Mouse (Mus musculus): ENCODE results near the gene Tssk6. TPM values are rescaled to one million over a fixed set of nuclear protein-coding genes. Genes with fewer than 3 reads are reported as not detected.
"Not testable (repeated sequence)": the region's sequence is repeated elsewhere in the genome, so short reads cannot be mapped to it uniquely, and the experiment has no call there.

The Tssk6 gene
- polyA plus RNA-seq, 1 experiment from 2014 or later, result 5.1 TPM

DNA sequence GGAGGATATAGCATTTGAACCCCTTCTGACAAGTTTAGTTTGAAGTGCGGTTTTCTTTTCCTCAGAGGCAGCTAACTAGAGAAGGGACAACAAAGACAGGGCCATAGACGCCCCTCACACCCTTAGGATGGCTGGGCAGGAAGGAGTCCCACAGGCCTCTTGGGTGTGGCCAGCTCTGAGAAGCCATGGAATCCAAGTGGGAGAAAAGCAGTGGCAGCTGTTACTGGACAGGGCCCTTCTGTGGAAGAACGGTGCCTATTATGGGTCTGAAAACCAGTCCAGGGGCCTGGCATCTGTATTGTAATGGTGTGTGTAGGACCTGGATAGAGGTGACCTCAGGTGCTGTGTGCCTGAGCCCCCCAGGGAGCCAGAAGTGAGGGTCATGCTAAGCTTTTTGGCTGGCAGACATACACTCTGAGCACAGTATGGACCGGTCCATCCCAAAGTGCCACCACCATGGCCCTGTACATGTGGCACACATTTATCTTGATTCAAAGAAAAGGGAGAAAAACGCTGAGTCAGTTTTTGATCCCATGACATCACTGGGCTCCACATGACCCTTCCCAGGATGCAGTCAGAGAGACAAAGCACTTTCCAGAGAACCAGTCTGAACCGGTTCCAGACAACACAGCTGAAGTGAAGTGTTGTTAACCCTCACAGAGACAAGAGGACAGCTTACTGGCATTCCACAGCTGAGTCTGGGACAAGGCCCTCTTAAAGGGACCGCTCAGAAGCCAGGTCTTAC lies 34.2 kb downstream of the Tssk6 start:
- WGBS, result 74% methylated on average over 7 of the region's 7 CpGs
- no peaks in the 10 kb centered on the region for H3K9me3 ChIP-seq (ENCODE audit: control insufficient read depth, low read length)
- peak overlapping the region; percentile 26; the same call in 1 of the 2 replicates for H3K27ac ChIP-seq (replicated peaks; ENCODE audit: low read depth, low read length)
- H3K4me2 ChIP-seq (ENCODE audit: low read length), result no peak overlapping the region
- peak; percentile 54 for DNase-seq
- peaks cover 2% of the 10 kb centered on the region; the same call in 1 of the 2 replicates for H3K36me3 ChIP-seq (ENCODE audit: control insufficient read depth, insufficient read depth, low read length)
- no peaks in the 10 kb centered on the region for H3K27me3 ChIP-seq (ENCODE audit: control insufficient read depth, insufficient read depth, low read length)
- H3K4me1 ChIP-seq (ENCODE audit: control insufficient read depth, insufficient read depth, low read length), result 0 out of 2 replicates have a peak, but pooled peaks cover 2% of the 10 kb centered on the region
- no peak overlapping the region for H3K9ac ChIP-seq (replicated peaks; ENCODE audit: low read length)
- no peak; the same call in 1 of the 2 replicates for ATAC-seq (ENCODE audit: low FRiP score, low TSS enrichment)
- no peak overlapping the region for H3K4me3 ChIP-seq (replicated peaks; ENCODE audit: low read depth, low read length)

GRCm38 (mm10) chr8:69937466-69937865 lies 35.5 kb downstream of the Tssk6 start:
- ATAC-seq (ENCODE audit: low FRiP score, low TSS enrichment) (no peak), DNase-seq (no peak)
- 93% methylated on average over 3 of the region's 3 CpGs for WGBS

DNA sequence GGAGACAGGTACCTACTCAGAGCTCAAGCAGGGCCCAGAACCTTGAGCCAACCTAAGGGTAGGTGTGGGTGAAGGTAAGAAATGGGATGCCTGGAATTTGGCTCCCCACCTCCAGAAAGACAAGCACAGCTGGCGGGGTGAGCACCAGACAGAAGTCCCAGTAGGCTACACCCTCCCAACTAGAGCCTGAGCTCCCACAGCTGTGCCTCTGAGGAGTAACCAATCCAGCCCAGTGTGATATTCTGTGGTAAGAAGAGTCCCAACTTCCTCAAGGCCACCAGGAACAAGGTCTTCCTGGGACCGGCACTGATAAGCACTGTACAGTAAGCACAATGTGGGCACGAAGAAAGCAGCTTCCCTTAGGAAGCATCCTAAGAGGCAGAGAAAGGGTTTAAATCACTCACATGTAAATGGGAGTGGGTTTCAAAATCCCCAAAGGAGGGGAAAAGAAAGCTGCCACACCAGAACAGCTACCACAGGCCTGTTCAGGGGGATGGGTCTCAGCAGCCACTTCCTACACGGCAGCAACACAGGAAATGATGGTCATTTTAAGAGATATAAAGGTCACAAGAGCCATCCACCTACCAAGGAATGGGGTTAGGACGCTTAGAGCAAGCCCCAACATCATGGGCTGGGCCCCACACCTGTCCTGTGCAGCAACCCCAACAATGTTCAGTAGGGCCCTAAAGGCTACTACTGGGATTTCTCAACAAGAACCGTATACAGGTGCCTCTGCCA lies 36.4 kb downstream of the Tssk6 start:
- H3K4me3 ChIP-seq (replicated peaks; ENCODE audit: low read depth, low read length), result no peak overlapping the region
- 0 out of 2 replicates have a peak, but pooled peaks cover 2% of the 10 kb centered on the region for H3K4me1 ChIP-seq (ENCODE audit: control insufficient read depth, insufficient read depth, low read length)
- no peak overlapping the region for H3K4me2 ChIP-seq (ENCODE audit: low read length)
- ATAC-seq (ENCODE audit: low FRiP score, low TSS enrichment) (no peak), DNase-seq (no peak)
- H3K27ac ChIP-seq (replicated peaks; ENCODE audit: low read depth, low read length), result no peak overlapping the region
- WGBS, result 96% methylated on average over 6 of the region's 6 CpGs
- no peak overlapping the region for H3K9ac ChIP-seq (replicated peaks; ENCODE audit: low read length)
- H3K36me3 ChIP-seq (ENCODE audit: control insufficient read depth, insufficient read depth, low read length), result peaks cover 2% of the 10 kb centered on the region; the same call in 1 of the 2 replicates
- H3K27me3 ChIP-seq (ENCODE audit: control insufficient read depth, insufficient read depth, low read length), result no peaks in the 10 kb centered on the region
- no peaks in the 10 kb centered on the region for H3K9me3 ChIP-seq (ENCODE audit: control insufficient read depth, low read length)

More at GRCm38 (mm10) chr8:69937466-69937865, 35.5 kb downstream of the Tssk6 start:
- H3K4me2 ChIP-seq (ENCODE audit: low read length), result no peak overlapping the region
- H3K27ac ChIP-seq (replicated peaks; ENCODE audit: low read depth, low read length), result no peak overlapping the region
- no peaks in the 10 kb centered on the region for H3K27me3 ChIP-seq (ENCODE audit: control insufficient read depth, insufficient read depth, low read length)
- no peak overlapping the region for H3K4me3 ChIP-seq (replicated peaks; ENCODE audit: low read depth, low read length)
- peaks cover 2% of the 10 kb centered on the region; the same call in 1 of the 2 replicates for H3K36me3 ChIP-seq (ENCODE audit: control insufficient read depth, insufficient read depth, low read length)
- no peaks in the 10 kb centered on the region for H3K9me3 ChIP-seq (ENCODE audit: control insufficient read depth, low read length)
- 0 out of 2 replicates have a peak, but pooled peaks cover 2% of the 10 kb centered on the region for H3K4me1 ChIP-seq (ENCODE audit: control insufficient read depth, insufficient read depth, low read length)
- no peak overlapping the region for H3K9ac ChIP-seq (replicated peaks; ENCODE audit: low read length)

- DNase-seq, result no peak
- no peak overlapping the region for H3K9ac ChIP-seq (replicated peaks; ENCODE audit: low read length)
- no peak overlapping the region for H3K4me3 ChIP-seq (replicated peaks; ENCODE audit: low read depth, low read length)
- 53% methylated on average over 3 of the region's 3 CpGs for WGBS
- H3K9me3 ChIP-seq (ENCODE audit: control insufficient read depth, low read length), result no peaks in the 10 kb centered on the region
- 0 out of 2 replicates have a peak, but pooled peaks cover 2% of the 10 kb centered on the region for H3K4me1 ChIP-seq (ENCODE audit: control insufficient read depth, insufficient read depth, low read length)
- H3K36me3 ChIP-seq (ENCODE audit: control insufficient read depth, insufficient read depth, low read length), result peaks cover 2% of the 10 kb centered on the region; the same call in 1 of the 2 replicates
- H3K27me3 ChIP-seq (ENCODE audit: control insufficient read depth, insufficient read depth, low read length), result no peaks in the 10 kb centered on the region
- no peak overlapping the region for H3K27ac ChIP-seq (replicated peaks; ENCODE audit: low read depth, low read length)
- H3K4me2 ChIP-seq (ENCODE audit: low read length), result no peak overlapping the region
- no peak for ATAC-seq (ENCODE audit: low FRiP score, low TSS enrichment)
Measured at GRCm38 (mm10) chr8:69939633-69940032, 37.6 kb downstream of the Tssk6 start.

- Histone ChIP-seq H3K4me2 (ENCODE audit: low read length) (no peak overlapping the region), H3K9ac (replicated peaks; ENCODE audit: low read length) (no peak overlapping the region), H3K27ac (replicated peaks; ENCODE audit: low read depth, low read length) (no peak overlapping the region), H3K27me3 (ENCODE audit: control insufficient read depth, insufficient read depth, low read length) (no peaks in the 10 kb centered on the region), H3K36me3 (ENCODE audit: control insufficient read depth, insufficient read depth, low read length) (0 out of 2 replicates have a peak, but pooled peaks cover 2% of the 10 kb centered on the region), H3K4me3 (replicated peaks; ENCODE audit: low read depth, low read length) (no peak overlapping the region), H3K9me3 (ENCODE audit: control insufficient read depth, low read length) (no peaks in the 10 kb centered on the region), H3K4me1 (ENCODE audit: control insufficient read depth, insufficient read depth, low read length) (0 out of 2 replicates have a peak, but pooled peaks cover 2% of the 10 kb centered on the region)
- ATAC-seq (ENCODE audit: low FRiP score, low TSS enrichment), result no peak
- no peak for DNase-seq
- 98% methylated on average over 2 of the region's 2 CpGs for WGBS
Measured at GRCm38 (mm10) chr8:69940386-69940785, 38.4 kb downstream of the Tssk6 start.

DNA sequence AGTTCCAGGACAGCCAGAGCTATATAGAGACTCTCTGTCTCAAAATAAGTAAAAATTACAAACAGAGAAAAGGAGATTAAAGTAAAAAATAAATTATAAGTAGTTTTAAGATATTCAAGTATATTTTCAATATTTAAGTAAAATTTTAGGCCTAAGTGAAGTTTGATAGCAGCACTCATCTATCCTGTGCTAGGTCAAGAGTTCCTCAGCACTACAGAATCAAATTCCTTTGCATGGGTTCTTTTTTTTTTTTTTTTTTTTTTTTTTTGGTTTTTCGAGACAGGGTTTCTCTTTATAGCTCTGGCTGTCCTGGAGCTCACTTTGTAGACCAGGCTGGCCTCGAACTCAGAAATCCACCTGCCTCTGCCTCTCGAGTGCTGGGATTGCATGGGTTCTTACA lies 40.5 kb downstream of the Tssk6 start:
- not testable (repeated sequence) for ATAC-seq (ENCODE audit: low FRiP score, low TSS enrichment); H3K4me3 ChIP-seq (replicated peaks; ENCODE audit: low read depth, low read length); H3K27me3 ChIP-seq (ENCODE audit: control insufficient read depth, insufficient read depth, low read length); H3K27ac ChIP-seq (replicated peaks; ENCODE audit: low read depth, low read length); H3K4me2 ChIP-seq (ENCODE audit: low read length); H3K9ac ChIP-seq (replicated peaks; ENCODE audit: low read length); DNase-seq; H3K36me3 ChIP-seq (ENCODE audit: control insufficient read depth, insufficient read depth, low read length); H3K4me1 ChIP-seq (ENCODE audit: control insufficient read depth, insufficient read depth, low read length); H3K9me3 ChIP-seq (ENCODE audit: control insufficient read depth, low read length)
- WGBS, result 95% methylated on average over 2 of the region's 3 CpGs

GRCm38 (mm10) chr8:69950300-69950699 lies 48.3 kb downstream of the Tssk6 start:
- Histone ChIP-seq H3K27ac (replicated peaks; ENCODE audit: low read depth, low read length) (no peak overlapping the region), H3K36me3 (ENCODE audit: control insufficient read depth, insufficient read depth, low read length) (no peaks in the 10 kb centered on the region), H3K4me2 (ENCODE audit: low read length) (no peak overlapping the region), H3K4me1 (ENCODE audit: control insufficient read depth, insufficient read depth, low read length) (no peaks in the 10 kb centered on the region), H3K4me3 (replicated peaks; ENCODE audit: low read depth, low read length) (no peak overlapping the region), H3K9ac (replicated peaks; ENCODE audit: low read length) (no peak overlapping the region), H3K9me3 (ENCODE audit: control insufficient read depth, low read length) (no peaks in the 10 kb centered on the region), H3K27me3 (ENCODE audit: control insufficient read depth, insufficient read depth, low read length) (no peaks in the 10 kb centered on the region)
- DNase-seq, result no peak
- 94% methylated on average over 2 of the region's 2 CpGs for WGBS
- no peak for ATAC-seq (ENCODE audit: low FRiP score, low TSS enrichment)

All from midbrain, embryonic 14.5 days (tissue).